Mouse (Mus musculus): ENCODE measurements around the gene Wdr59. TPM values are rescaled to one million over a fixed set of nuclear protein-coding genes. Genes with fewer than 3 reads are reported as not detected.

The Wdr59 gene
- total and polyA plus RNA-seq, 2 experiments, result 4.8 to 5.3 TPM

DNA sequence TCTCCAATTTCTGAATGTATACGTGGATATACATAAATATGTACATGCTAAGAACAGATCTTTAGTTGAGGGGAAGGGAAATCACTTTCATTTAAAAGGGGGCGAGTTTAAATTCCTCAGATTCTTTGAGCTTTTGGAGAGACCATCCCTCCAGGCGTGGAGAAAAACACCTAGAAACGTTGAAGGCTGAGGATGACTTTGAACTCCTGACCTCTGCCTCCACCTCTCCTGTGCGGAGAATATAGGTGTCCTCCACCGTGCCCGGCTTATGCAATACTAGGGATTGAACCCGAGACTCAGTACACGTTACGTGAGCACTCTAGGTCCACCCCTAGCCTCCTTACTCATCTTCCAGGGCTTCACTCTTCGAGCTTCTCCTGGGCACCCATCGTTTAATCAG is 9.3 kb upstream of the Wdr59 start:
- Histone ChIP-seq H3K27ac (replicated peaks; ENCODE audit: insufficient read depth, low read depth, low read length) (no peak overlapping the region), H3K36me3 (ENCODE audit: control insufficient read depth, insufficient read depth, low read length) (no peaks in the 10 kb centered on the region), H3K79me2 (ENCODE audit: control insufficient read depth, insufficient read depth, low read length) (no peaks in the 10 kb centered on the region), H3K9ac (ENCODE audit: low read depth, low read length) (no peak overlapping the region), H3K27me3 (ENCODE audit: control insufficient read depth, insufficient read depth, low read length) (no peaks in the 10 kb centered on the region), H3K4me3 (ENCODE audit: insufficient read depth, low read depth, low read length) (no peak overlapping the region), H3K4me1 (ENCODE audit: control insufficient read depth, insufficient read depth, low read length) (peaks cover 3% of the 10 kb centered on the region; the same call in 1 of the 2 replicates)
- 59% methylated on average over 12 of the region's 12 CpGs for WGBS
- TF ChIP-seq CTCF (IDR thresholded peaks at IDR 0.05; ENCODE audit: low read depth, low read length), result no peak
- TF ChIP-seq POLR2A (IDR thresholded peaks at IDR 0.05; ENCODE audit: extremely low read depth, insufficient read depth, low read length), result no peak
- DNase-seq (ENCODE audit: extremely low read depth, low read depth, low spot score), result no peak

DNA sequence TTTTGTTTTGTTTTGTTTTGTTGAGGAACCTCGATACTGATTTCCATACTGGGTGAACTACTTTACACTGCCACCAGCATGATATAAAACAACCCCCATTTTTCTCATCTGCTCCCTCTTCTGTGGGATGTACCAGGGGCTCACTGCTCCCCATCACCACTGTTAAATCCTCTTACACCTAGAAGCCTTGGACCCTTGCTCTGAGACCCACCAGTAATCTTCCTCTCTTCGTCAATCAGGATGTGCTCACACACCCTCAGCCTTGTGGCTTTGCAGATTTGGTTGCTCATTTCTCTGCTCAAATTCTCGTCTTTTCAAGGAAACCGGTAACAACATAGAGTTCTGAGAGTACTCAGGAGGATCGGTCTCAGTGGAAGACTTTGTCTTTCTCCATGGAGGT is 6.2 kb upstream of the Wdr59 start:
- TF ChIP-seq CTCF (IDR thresholded peaks at IDR 0.05; ENCODE audit: low read depth, low read length) (no peak), POLR2A (IDR thresholded peaks at IDR 0.05; ENCODE audit: extremely low read depth, insufficient read depth, low read length) (no peak)
- no peaks in the 10 kb centered on the region for H3K79me2 ChIP-seq (ENCODE audit: control insufficient read depth, insufficient read depth, low read length)
- H3K4me3 ChIP-seq (ENCODE audit: insufficient read depth, low read depth, low read length), result no peak overlapping the region
- no peaks in the 10 kb centered on the region for H3K27me3 ChIP-seq (ENCODE audit: control insufficient read depth, insufficient read depth, low read length)
- no peaks in the 10 kb centered on the region for H3K4me1 ChIP-seq (ENCODE audit: control insufficient read depth, insufficient read depth, low read length)
- H3K9ac ChIP-seq (ENCODE audit: low read depth, low read length), result no peak overlapping the region
- WGBS, result 89% methylated on average over 5 of the region's 5 CpGs
- H3K27ac ChIP-seq (replicated peaks; ENCODE audit: insufficient read depth, low read depth, low read length), result no peak overlapping the region
- DNase-seq (ENCODE audit: extremely low read depth, low read depth, low spot score), result no peak
- H3K36me3 ChIP-seq (ENCODE audit: control insufficient read depth, insufficient read depth, low read length), result no peaks in the 10 kb centered on the region

DNA sequence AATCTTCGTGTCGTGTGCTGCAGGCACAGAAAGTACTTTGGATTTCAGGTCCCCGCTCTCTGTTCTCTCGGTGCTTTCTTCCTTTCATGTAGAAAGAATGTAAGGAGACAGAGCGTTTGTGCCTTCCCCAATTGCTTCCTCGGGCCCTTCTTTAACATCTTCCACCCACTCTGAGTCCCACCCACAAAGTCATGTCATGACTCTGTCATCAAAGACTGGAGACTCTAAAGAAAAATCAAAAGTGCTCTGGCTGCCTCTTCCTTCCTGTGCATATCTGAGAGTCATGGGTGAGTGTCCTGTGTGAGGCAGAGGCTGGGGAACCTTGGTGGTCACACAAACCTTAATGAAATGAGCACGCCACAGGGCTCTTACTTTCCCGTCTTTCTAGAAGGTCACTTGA is 5.3 kb upstream of the Wdr59 start:
- Histone ChIP-seq H3K9ac (ENCODE audit: low read depth, low read length) (no peak overlapping the region), H3K27ac (replicated peaks; ENCODE audit: insufficient read depth, low read depth, low read length) (no peak overlapping the region), H3K27me3 (ENCODE audit: control insufficient read depth, insufficient read depth, low read length) (no peaks in the 10 kb centered on the region), H3K4me3 (ENCODE audit: insufficient read depth, low read depth, low read length) (no peak overlapping the region), H3K79me2 (ENCODE audit: control insufficient read depth, insufficient read depth, low read length) (no peaks in the 10 kb centered on the region), H3K36me3 (ENCODE audit: control insufficient read depth, insufficient read depth, low read length) (no peaks in the 10 kb centered on the region), H3K4me1 (ENCODE audit: control insufficient read depth, insufficient read depth, low read length) (peaks cover 2% of the 10 kb centered on the region; the same call in 1 of the 2 replicates)
- TF ChIP-seq POLR2A (IDR thresholded peaks at IDR 0.05; ENCODE audit: extremely low read depth, insufficient read depth, low read length) (no peak), CTCF (IDR thresholded peaks at IDR 0.05; ENCODE audit: low read depth, low read length) (no peak)
- 71% methylated on average over 8 of the region's 8 CpGs for WGBS
- no peak for DNase-seq (ENCODE audit: extremely low read depth, low read depth, low spot score)

DNA sequence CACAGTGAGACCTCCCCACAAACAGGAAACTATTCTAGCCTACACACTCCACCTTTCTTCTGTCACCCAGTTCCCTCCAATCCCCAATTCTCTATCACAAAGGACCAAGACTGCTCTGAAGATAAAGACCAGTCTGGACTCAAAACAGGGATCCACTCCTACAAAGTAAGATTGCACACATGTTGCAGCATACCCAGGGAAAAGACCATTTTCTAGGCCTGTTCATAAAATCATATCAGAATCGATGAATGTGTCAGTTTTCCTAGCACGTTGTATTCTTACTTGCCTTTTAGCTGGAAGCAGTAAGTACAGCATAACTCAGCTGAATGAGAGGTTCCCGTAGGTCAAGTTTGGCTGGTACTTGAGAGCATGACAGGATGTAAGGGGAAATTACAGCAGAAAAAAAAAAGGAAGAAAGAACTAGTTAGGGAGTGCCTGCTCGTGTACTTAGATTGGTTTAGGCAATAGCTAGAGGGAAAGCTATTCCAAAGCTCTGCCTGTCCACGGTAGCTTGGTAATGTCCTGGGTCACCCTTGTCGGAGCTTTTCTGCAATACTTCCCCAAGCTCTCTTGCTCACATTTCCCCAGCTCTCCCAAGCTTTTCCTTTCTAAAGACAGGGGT is 4.6 kb upstream of the Wdr59 start:
- TF ChIP-seq CTCF (IDR thresholded peaks at IDR 0.05; ENCODE audit: low read depth, low read length) (no peak), POLR2A (IDR thresholded peaks at IDR 0.05; ENCODE audit: extremely low read depth, insufficient read depth, low read length) (no peak)
- WGBS, result 78% methylated on average over 6 of the region's 6 CpGs
- H3K79me2 ChIP-seq (ENCODE audit: control insufficient read depth, insufficient read depth, low read length), result peaks cover 1% of the 10 kb centered on the region; the same call in 1 of the 2 replicates

DNA sequence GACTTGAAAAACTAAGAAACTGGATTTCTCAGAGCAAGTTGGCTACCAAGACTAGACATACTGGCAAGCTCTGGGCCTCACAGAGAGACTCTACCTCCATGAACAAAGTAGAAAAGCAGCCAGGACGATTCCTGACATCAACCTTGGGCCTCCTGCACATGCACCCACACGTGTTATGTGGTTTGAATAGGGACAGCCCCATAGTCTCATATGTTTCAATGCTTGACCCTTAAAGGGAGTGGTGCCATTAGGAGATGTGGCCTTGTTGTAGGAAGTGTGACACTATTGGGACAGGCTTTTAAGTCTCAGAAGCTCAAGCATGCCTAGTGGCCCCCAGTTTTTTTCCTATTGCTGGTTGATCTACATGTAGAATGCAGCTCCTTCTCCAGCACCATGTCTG is 4.4 kb downstream of the Wdr59 start:
- no peak for TF ChIP-seq CTCF (IDR thresholded peaks at IDR 0.05; ENCODE audit: low read depth, low read length)
- TF ChIP-seq POLR2A (IDR thresholded peaks at IDR 0.05; ENCODE audit: extremely low read depth, insufficient read depth, low read length), result no peak
- Histone ChIP-seq H3K27me3 (ENCODE audit: control insufficient read depth, insufficient read depth, low read length) (no peaks in the 10 kb centered on the region), H3K36me3 (ENCODE audit: control insufficient read depth, insufficient read depth, low read length) (no peaks in the 10 kb centered on the region), H3K79me2 (ENCODE audit: control insufficient read depth, insufficient read depth, low read length) (peaks cover 28% of the 10 kb centered on the region; the same call in 1 of the 2 replicates), H3K4me3 (ENCODE audit: insufficient read depth, low read depth, low read length) (no peak overlapping the region), H3K27ac (replicated peaks; ENCODE audit: insufficient read depth, low read depth, low read length) (no peak overlapping the region), H3K4me1 (ENCODE audit: control insufficient read depth, insufficient read depth, low read length) (peaks cover 5% of the 10 kb centered on the region), H3K9ac (ENCODE audit: low read depth, low read length) (no peak overlapping the region)
- no peak for DNase-seq (ENCODE audit: extremely low read depth, low read depth, low spot score)
- WGBS, result 97% methylated on average over 2 of the region's 2 CpGs

More for the DNA sequence above, 4.6 kb upstream of the Wdr59 start:
- no peak for DNase-seq (ENCODE audit: extremely low read depth, low read depth, low spot score)
- Histone ChIP-seq H3K36me3 (ENCODE audit: control insufficient read depth, insufficient read depth, low read length) (no peaks in the 10 kb centered on the region), H3K27ac (replicated peaks; ENCODE audit: insufficient read depth, low read depth, low read length) (no peak overlapping the region), H3K4me1 (ENCODE audit: control insufficient read depth, insufficient read depth, low read length) (peaks cover 2% of the 10 kb centered on the region), H3K9ac (ENCODE audit: low read depth, low read length) (no peak overlapping the region), H3K4me3 (ENCODE audit: insufficient read depth, low read depth, low read length) (no peak overlapping the region), H3K27me3 (ENCODE audit: control insufficient read depth, insufficient read depth, low read length) (no peaks in the 10 kb centered on the region)

DNA sequence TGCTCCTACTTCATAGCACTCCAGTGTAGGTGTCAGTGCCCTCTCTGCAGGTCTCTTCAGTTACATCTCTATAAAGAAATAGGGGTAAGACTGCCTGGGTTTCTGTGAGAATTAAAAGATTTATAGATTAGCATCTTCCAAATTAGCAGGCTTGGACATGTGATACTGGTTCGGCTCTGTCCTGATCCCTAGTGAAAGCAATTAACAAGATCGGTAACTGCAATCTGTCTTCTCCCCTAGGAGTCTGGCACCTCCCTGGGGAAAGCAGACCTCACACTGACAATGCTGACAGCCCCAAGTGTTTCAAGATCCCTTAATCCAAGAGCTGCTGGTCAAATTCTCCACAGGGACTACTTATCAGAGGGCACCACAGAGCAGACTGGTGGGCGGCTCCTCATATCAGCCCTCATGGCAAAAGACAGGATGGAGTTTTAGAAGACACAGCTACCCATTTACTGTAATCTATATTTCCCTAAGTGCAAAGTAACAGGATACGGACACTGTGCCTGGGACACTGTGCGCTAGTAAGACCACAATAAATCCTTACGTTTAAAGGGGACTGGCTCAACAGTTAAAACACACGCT is 5.3 kb downstream of the Wdr59 start:
- H3K4me3 ChIP-seq (ENCODE audit: insufficient read depth, low read depth, low read length), result no peak overlapping the region
- H3K4me1 ChIP-seq (ENCODE audit: control insufficient read depth, insufficient read depth, low read length), result peaks cover 5% of the 10 kb centered on the region
- no peaks in the 10 kb centered on the region for H3K27me3 ChIP-seq (ENCODE audit: control insufficient read depth, insufficient read depth, low read length)
- no peak overlapping the region for H3K9ac ChIP-seq (ENCODE audit: low read depth, low read length)
- no peak for DNase-seq (ENCODE audit: extremely low read depth, low read depth, low spot score)
- 92% methylated on average over 7 of the region's 7 CpGs for WGBS
- peaks cover 30% of the 10 kb centered on the region; the same call in 1 of the 2 replicates for H3K79me2 ChIP-seq (ENCODE audit: control insufficient read depth, insufficient read depth, low read length)
- H3K36me3 ChIP-seq (ENCODE audit: control insufficient read depth, insufficient read depth, low read length), result no peaks in the 10 kb centered on the region
- TF ChIP-seq CTCF (IDR thresholded peaks at IDR 0.05; ENCODE audit: low read depth, low read length) (no peak), POLR2A (IDR thresholded peaks at IDR 0.05; ENCODE audit: extremely low read depth, insufficient read depth, low read length) (no peak)
- H3K27ac ChIP-seq (replicated peaks; ENCODE audit: insufficient read depth, low read depth, low read length), result no peak overlapping the region

All from liver, adult 2 months (tissue).